Mouse (Mus musculus): Measurements from ENCODE around the gene Lrrc25.
"Not testable (repeated sequence)": the region's sequence is repeated elsewhere in the genome, so short reads cannot be mapped to it uniquely, and the experiment has no call there.

Gene Lrrc25

DNA sequence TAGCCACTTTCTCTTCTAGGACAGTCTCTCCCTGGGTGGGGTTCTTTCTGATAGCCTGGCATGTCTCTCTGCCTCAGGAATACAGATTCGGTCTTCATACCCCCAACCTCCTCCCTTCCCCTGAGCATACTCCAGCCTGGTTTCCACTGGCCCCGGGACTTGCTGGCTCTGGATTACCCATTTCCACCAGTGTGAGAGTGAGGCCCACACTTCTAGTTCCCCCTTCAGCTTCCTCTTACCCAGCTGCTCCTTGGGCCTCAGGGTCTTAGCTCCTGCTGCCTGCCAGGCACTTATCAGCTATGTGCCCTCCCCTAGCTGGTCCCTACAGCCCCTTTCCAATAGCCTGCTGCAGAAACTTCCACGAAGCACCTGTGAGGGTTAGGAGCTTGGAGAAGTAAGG lies at the start of gene Lrrc25:
Lrrc25 (plus strand) TSS at position 262 of the 400 bp plus-strand sequence.
- DNase-seq (ENCODE audit: low spot score), result no peak

DNA sequence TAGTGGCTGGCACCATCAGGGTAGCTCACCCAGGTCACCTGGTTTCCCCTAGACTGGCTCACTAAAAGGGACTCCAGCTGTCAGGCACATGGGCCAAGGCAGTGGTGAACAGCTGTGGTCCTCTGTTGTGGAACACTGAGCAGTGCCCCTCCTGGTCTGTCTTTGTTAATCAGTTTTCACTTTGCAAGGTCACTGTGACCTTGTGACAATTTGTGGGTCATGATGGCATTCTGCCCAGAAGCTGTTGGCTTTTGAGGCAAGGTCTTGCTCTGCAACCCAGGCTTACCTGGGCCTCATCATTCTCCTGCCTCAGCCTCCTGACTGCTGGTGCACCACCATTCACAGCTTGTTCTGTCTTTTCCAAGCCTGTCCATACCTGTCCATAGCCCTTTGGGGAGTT lies 45.6 kb upstream of the Lrrc25 start:
- DNase-seq (ENCODE audit: low spot score), result no peak

DNA sequence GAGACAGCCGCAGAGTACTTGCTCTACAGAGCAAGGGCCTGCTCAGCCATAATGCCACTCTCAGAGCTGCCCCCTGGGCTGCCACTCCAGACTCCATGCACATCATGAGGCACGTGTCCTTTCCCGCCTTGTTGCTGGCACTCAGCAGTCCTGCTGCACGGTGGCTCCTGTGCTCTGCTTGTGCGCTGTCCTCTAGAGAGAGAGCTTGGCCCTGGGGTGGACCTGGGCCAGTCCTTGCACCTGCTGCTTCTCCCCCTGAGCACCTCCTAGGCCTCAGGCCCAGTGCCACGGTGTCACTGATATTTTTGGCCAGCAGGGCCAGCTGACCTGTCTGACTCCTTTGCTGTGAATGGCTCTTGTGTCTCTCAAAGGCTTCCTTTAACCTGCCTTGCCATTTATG lies 45.0 kb upstream of the Lrrc25 start:
- no peak for DNase-seq (ENCODE audit: low spot score)

DNA sequence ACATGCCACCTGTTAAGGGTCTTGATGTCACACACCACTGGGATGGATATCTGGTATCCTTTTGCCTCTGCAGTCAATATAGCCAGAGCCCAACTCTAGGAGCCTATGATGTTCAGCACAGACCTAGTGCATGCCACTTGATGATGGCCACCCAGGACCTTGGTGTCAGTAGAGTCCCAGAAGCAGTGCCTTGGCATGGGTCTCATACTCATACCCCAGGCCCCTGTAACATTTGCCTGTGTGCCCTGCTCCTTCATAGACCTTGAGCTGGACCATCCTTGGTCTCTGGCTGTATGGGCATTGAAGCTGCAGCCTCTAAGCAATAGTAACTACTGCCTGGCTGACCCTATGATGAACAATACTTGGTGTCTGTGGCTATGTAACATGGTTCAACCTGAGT lies 41.7 kb upstream of the Lrrc25 start:
- no peak for DNase-seq (ENCODE audit: low spot score)

DNA sequence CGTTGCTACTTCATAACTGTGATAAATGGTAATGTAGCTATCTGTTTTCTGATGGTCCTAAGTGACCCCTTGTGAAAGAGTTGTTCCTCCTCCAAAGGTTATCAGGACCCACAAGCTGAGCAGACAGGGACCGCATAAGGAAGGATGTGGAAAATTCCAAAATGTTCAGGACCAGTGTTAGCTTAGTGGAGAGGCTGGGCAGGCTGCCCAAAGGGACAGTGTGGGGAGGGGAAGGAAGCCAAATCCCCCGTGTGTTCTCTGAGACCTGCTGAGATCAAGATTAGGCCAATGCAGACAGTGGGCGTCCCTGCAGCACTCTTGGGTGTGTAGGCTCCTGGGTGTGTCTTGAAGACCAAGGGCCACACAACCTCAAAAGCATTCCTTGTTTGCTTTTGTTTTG lies 41.0 kb upstream of the Lrrc25 start:
- DNase-seq (ENCODE audit: low spot score), result no peak

DNA sequence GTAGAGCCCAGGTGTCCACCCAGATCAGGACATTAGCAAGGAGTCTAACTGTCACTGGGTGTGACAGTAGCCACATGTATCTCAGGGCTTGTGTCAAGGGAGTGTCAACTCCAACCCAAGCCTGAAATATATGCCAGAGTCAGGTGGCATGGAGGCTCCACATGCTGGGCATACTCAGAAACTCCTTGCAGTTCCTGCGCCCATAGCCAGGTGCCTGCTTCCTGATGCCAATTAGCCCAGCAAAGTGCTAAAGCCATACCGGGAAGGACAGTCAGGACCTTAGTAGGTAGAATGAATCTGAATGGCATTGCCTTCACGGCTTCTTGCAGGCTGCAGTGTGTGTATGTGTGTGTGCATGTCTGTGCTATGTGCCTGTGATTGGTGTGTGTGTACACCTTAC lies 38.7 kb upstream of the Lrrc25 start:
- no peak for DNase-seq (ENCODE audit: low spot score)

DNA sequence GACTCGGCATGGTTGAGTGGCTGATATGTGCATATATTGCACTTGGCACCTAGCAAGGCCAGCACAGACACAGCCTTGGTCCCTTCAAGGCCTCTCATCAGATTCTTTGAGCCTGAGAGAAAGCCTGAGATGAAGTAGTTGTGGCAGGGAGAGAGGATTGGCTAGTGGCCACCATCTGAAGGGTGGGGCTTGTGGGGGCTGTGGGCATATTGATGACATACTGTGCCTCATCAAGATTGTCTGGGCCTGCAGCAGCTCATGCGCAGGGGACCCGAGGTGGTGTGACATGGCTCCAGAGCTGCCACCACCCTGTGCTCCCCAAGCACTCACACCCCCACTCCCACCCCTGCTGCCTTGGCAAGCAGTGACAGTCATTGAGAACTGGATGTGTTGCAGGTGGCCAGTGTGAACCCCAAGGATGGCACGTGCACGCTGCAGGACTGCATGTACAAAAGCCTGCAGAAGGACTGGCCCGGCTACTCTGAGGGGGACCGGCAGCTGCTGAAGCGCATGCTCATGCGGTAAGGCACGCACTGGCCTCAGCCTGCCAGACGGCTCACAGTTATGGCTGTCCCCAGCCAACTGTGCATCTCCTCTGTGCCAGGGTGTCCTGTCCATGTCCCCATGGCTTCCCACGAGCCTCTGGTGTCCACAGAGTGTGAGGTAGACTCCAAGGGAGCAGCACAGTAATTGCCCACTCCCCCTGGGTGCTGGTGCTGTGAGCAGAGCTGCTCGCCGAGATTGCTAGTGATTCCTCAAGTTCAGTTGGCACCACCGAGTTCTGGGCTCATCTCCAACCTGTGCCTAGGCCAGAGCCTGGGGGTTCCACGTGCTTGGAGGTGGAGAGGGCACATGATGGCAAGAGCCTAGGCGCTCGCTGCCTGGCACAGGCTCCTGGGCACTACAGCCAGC lies 32.2 kb upstream of the Lrrc25 start:
- no peak for DNase-seq (ENCODE audit: low spot score)

DNA sequence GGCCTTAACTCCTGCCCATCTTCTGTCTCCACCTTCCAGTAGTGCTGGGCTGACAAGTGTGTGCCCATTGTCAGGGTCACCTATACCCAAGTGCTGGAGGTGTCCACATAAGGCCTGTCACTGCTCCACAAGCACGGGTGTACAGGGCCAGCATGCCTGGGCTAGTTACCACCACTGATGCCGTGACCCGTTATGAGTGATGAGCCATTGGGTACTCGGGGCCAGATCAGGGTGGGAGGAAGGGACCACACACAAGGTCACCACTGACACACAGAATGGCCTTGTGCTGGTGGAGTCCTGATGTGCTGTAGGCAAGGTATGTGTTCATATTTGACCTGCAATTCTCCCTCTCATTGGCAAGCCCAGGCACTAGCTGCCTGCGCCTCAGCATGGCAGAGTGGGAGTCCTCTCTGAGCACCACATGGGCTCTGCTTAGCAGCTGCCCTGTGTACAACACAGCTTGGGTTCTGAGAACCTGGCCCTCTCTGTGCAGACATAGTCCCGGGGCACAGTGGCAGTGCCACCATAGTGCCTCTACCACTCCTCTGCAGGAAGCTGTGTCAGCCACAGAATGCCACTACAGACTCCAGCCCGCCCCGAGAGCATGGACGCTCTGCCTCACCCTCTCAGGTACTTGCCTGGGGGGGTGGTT lies 31.2 kb upstream of the Lrrc25 start:
- no peak for DNase-seq (ENCODE audit: low spot score)

DNA sequence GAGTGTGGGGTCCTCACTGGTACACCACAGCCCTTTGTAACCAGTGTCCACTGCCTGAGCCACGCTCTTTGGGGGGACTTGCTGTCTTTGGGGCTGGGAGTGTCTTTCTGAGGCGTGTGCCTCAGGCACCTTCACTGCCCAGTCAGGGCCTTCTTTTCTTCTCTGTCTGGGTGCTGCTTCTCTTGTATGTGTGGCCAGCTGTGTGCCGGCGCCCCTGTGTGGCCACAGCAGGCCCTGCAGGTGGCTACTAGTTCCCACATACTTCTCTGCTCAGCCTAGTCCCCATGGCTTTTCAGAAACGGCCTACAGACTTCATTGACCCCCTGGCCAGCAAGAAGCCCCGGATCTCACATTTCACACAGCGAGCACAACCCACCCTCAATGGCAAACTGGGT lies 30.7 kb upstream of the Lrrc25 start:
- DNase-seq (ENCODE audit: low spot score), result peak; percentile 44

DNA sequence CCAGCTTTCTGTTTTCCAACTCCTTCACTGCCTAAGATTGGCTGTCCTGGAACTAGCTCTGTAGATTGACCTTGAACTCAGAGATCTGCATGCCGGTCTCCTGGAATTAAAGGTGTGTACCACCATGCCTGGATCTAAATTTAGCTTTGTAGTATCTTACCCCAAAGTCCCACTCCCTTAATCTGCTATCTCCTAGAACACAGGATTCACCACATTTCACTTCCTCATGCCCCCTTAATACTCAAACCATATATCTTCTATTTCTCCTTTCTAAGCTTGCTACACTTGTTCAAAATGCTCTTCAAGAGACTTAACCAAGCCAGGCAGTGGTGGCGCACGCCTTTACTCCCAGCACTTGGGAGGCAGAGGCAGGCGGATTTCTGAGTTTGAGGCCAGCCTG lies 28.0 kb upstream of the Lrrc25 start:
- DNase-seq (ENCODE audit: low spot score), result not testable (repeated sequence)

DNA sequence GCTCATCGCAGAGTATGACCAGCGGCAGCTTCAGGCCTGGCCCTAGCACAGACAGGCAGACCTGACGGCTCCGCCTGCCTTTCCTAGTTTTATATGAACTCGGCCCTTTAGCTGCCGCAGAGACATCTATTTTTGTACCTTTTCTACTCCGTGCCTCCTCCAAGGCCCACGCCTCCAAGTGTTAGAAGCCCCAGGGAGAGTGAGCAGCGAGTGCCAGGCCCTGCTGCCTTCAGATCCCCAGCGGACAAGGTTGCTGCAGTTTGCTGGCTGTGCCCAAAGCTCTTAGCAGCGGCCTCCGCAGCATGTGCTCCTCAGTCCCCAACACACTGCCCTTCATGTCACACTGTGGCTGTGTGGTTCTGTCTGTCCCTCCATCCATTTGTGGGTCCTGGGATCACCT lies 24.4 kb upstream of the Lrrc25 start:
- no peak for DNase-seq (ENCODE audit: low spot score)

DNA sequence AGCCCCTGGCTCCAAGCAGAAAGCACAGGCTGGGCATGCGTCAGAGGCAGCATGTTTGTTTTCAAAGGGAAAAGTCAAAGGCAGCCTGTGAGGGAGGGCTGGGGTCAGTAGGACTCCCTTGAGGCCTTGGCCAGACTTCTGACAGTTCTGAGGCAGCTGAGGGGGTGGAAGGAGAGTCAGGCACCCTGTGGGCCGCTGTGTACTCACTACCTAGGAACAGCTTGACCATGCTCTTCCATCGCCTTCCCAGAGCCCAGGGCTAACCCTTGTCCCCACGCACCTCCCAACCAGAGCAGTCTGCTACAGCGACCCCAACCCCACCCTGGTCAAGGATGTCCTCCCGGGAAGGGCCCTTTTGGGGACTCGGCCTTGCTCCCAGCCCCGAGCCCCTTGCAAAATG lies 22.8 kb upstream of the Lrrc25 start:
- DNase-seq (ENCODE audit: low spot score), result no peak

DNA sequence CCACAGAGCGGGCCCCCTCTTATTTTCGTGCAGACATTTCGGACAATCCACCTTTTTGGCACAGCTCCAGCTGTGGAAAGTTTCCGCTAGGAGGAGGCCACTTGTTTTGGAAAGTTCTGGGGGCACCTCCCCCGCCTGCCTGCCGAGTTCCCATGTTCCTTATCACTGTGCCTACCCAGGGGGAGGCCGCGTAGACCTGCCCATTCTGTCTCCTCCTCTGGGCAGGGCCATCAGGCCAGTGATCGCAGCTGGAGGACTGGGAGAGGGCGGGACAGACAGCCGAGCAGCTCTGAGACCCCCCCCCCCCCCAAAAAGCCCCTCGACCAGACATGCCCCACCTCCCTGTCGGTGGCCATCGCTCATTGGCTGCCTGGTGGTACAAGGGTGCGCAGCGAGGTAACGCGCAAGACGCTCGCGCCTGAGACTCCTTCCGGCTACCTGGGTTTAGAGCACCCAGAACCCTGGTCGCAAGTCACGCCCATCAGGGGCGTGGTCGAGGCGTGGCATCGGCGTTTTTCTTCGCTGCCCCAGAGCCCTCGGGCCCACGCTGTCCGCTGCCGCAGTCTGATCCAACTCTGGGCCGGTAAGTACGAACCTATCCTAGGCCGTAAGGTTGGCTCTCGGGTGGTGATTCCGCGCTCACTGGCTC lies 21.9 kb upstream of the Lrrc25 start, which contains the start of gene Isyna1:
Isyna1 (plus strand) TSS at position 413 of the 649 bp plus-strand sequence.
- peak; percentile 89 for DNase-seq (ENCODE audit: low spot score)

DNA sequence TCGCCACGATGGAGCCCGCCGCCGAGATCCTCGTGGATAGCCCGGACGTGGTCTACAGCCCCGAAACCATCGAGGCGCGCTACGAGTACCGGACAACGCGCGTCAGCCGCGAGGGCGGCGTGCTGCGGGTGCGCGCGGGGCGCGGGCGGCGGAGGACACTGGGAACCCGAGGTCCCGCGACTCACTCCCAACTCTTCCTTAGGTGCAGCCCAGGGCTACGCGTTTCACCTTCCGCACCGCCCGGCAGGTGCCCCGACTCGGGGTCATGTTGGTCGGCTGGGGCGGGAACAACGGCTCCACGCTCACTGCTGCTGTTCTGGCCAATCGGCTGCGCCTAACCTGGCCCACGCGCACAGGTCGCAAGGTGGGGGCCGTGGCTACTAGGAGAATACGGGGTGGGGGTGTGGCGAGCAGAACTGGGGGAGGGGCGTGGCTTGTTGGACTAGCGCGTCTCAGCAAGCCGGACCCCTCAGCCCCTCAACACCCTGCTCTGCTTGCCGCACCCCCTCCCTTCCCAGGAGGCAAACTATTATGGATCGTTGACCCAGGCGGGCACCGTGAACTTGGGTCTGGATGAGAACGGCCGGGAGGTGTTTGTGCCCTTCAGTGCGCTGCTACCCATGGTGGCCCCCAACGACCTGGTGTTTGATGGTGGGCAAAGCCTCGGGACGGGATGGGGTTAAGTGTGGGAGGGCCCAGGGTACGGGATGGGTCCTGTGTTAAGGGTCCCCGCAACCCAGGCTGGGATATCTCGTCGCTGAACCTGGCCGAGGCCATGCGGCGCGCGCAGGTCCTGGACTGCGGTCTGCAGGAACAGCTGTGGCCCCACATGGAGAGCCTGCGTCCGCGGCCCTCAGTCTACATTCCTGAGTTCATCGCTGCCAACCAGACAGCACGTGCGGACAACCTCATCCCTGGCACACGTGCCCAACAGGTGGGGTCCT lies 21.1 kb upstream of the Lrrc25 start:
- DNase-seq (ENCODE audit: low spot score), result peak; percentile 31

DNA sequence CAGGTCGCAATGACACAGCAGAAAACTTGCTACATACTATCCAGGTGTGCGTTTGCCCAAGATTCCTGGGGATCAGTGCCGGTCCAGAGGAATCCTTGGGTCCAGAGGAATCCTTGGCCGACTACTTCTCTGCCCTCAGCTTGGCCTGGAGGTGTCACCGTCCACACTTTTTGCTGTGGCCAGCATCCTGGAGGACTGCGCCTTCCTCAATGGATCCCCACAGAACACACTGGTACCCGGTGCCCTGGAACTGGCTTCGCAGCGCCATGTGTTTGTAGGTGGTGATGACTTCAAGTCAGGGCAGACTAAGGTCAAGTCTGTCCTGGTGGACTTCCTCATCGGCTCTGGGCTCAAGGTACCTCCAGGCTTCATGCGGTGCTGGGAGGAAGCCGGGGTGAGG lies 20.1 kb upstream of the Lrrc25 start:
- DNase-seq (ENCODE audit: low spot score), result no peak

DNA sequence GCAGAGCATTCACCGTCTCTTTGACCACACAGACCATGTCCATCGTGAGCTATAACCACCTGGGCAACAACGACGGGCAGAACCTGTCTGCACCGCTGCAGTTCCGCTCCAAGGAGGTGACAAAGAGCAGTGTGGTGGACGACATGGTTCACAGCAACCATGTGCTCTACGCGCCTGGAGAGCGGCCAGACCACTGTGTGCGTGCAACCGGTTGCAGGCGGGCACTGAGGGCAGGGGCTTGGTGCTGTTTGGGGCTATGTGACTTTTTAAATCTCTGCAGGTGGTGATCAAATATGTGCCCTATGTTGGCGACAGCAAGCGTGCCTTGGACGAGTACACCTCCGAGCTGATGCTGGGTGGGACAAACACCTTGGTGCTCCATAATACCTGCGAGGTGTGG lies 19.7 kb upstream of the Lrrc25 start:
- DNase-seq (ENCODE audit: low spot score), result no peak

DNA sequence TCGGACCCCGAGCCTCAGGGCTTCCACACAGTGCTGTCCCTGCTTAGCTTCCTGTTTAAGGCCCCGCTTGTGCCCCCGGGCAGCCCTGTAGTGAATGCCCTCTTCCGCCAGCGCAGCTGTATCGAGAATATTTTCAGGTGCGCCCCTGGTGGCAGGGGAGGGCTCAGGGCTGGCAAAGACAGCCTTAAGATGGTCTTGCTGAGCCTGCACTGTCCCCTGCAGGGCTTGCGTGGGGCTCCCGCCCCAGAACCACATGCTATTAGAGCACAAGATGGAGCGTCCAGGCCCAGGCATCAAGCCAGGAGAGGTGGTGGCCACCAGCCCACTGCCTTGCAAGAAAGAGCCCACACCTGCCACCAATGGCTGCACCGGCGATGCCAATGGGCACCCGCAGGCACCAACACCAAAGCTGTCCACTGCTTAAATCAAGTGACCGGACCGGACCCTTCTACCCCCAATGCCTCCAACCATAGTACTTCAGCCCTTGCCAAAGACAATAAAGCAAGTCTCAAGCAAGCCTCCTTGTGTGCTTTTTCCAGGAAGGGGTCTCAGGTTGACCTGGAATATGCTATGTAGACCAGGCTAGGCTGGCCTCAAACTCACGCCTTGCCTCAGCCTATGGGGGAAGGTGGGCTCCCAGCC lies 19.1 kb upstream of the Lrrc25 start:
- DNase-seq (ENCODE audit: low spot score), result no peak

DNA sequence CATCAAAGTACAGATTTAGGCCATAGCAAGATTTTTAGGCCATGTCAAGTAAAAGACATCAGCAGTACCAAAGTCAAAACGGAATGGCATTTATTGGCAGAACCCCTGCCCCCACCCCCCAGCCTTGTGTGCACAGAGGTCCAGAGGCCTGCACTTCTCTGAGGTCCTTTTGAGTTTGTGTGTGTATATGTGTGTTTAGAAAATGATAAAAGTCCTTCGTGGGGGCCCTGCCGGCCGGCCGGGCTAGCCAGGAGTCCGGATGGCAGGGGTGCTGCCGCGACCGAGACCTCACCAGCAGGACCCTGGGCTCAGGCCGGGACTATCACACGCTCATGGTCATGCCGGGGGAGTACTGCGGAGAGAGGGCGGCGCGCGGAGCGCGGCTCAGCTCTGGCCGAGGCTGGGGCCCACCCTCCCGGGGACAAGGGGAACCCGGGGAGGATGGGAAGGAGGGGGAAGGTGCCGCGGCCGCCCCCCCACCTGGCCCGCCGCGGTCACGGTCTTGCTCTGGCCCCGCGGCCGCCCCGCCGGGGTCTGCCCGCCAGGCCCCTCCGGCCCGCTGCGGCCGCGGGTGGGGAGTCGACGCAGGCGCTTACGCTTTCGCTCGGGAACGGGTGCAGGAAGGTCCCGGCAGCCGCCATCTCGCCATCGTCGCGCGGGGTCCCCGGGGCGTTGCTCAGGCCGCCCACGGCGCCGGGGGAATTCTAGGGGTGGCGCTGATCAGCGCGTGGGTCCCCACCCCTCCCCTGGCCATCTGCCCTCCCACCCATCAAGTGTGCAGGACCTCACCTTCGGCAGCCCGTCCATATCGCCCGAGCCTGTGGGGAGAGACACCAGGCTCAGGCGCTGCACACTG lies 18.3 kb upstream of the Lrrc25 start:
- DNase-seq (ENCODE audit: low spot score), result no peak

DNA sequence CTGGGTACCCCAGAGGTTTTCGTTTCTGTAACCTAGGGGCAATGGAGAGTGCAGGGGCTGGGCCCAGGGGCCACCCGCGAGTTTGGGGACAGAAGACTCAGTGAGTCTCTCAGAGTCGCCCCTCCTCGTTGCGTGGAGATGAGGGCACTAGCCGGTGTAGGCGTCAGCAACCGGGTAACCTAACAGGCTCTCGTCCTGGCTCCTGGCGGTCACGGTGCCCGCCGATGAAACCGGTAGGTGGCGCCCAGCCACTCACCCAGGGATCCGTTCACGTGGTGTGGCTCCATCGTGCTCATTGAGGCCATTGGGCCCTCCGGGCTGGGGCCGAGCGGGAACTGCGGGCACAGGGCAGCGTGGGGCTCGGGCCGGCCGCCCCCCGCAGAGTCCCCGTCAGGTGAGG lies 17.7 kb upstream of the Lrrc25 start:
- peak; percentile 37 for DNase-seq (ENCODE audit: low spot score)

DNA sequence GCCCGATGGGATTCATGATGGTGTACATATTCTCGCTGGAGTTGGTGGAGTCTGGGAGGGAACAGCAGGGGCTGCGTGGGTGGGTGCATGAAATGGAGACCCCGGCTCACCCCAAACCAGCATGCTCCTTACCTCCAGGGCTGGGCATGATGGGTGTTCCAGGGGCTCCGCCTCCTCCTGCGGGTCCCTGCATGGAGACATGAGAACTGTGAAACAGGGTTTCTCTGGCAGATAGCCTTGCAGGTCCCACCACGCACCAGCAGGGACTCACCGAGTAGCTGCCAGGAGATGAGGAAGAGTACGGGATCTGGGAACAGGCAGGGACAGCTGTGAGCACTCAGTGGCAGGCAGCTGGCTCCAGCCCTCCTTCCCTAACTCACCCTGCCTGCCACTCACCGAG lies 17.2 kb upstream of the Lrrc25 start:
- DNase-seq (ENCODE audit: low spot score), result no peak
